Mouse (Mus musculus): ENCODE data around the gene Rundc3a.

DNA sequence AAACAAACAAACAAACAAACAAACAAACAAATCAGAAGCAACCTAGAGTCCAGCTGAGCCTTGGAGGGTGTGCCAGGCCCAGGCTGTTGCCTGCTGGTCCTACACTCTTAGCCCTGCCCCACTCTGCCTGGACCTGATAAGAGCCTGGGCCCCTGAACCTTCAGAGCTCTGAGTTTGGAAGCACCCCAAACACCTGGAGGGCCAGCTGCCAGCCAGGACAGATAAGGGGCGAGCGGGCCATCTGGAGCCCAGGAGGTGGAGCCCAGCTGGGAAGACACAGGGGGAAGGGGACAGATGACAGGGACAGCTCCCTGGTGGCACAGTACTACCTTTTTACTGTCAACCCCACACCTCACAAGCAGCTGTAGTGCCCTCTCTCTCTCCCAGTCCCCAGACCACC, 29.6 kb upstream of the Rundc3a start:
- no peak for TF ChIP-seq CTCF (IDR thresholded peaks at IDR 0.05; ENCODE audit: insufficient read depth, low read length)
- TF ChIP-seq POLR2A (IDR thresholded peaks at IDR 0.05; ENCODE audit: borderline replicate concordance, extremely low read depth, low read depth, low read length): no peak

All from lung, adult 2 months (tissue).